Mouse (Mus musculus) lung, embryonic 16.5 days (tissue): ENCODE results near the gene Tbx2. TPM values are rescaled to one million over a fixed set of nuclear protein-coding genes. Genes with fewer than 3 reads are reported as not detected.

Source experiments
- ATAC-seq: fragments of 200-750 bp; cut with Nextera tagmentation; 2 replicates; pipeline ENCODE4 v1.8.0; 2017; ENCODE audit warnings: low read depth, mild to moderate bottlenecking, moderate library complexity
- H3K27ac ChIP-seq: fragments of 300-500 bp; sonication (generic); 2 replicates; pipeline ENCODE4 v1.5.1; 2014; ENCODE audit warnings: mild to moderate bottlenecking, control low read depth, low read length
- H3K27me3 ChIP-seq: fragments of 300-500 bp; sonication (generic); 2 replicates; pipeline ENCODE4 v1.6.1; 2014; ENCODE audit warnings: low read depth, low read length, mixed read lengths; ENCODE audit not compliant: control insufficient read depth, insufficient read depth
- H3K36me3 ChIP-seq: fragments of 300-500 bp; sonication (generic); 2 replicates; pipeline ENCODE4 v1.6.1; 2014; ENCODE audit warnings: low read length; ENCODE audit not compliant: control insufficient read depth, insufficient read depth
- H3K4me1 ChIP-seq: fragments of 300-500 bp; sonication (generic); replicated peaks from 2 replicates; pipeline ENCODE4 v1.6.1; 2014; ENCODE audit warnings: low read length, mixed read lengths; ENCODE audit not compliant: control insufficient read depth, insufficient read depth
- H3K4me2 ChIP-seq: fragments of 300-500 bp; sonication (generic); 2 replicates; pipeline ENCODE4 v1.6.1; 2014; ENCODE audit warnings: low read depth, low read length, control low read depth
- H3K4me3 ChIP-seq: fragments of 300-500 bp; sonication (generic); 2 replicates; pipeline ENCODE4 v1.5.1; 2014; ENCODE audit warnings: mild to moderate bottlenecking, low read length, control low read depth
- H3K9ac ChIP-seq: fragments of 300-500 bp; sonication (generic); 2 replicates; pipeline ENCODE4 v1.6.1; 2014; ENCODE audit warnings: low read length, control low read depth
- H3K9me3 ChIP-seq: fragments of 300-500 bp; sonication (generic); 2 replicates; pipeline ENCODE4 v1.6.1; 2016; ENCODE audit warnings: low read length; ENCODE audit not compliant: control insufficient read depth
- whole genome bisulfite sequencing: fragments of 180-500 bp; shearing (Covaris S2); extraction: QIAGEN DNeasy Blood & Tissue Kit; methylation state at CpG from one replicate; pipeline ENCODE4 v1.1.7; 2014; 5-methylcytosine and 5-hydroxymethylcytosine counted together
- polyA plus RNA-seq: library from polyadenylated mRNA; unstranded; fragments of >200 nt; fragmentation: Nextera tagmentation; extraction: Ambion mirVana; gene quantifications from 2 replicates; pipeline ENCODE4 v1.2.1, GENCODE M21; 2015

Tbx2 gene
- polyA plus RNA-seq, 1 experiment from 2014 or later: 25.1 TPM

GRCm38 (mm10) chr11:85820959-85821358, 11.4 kb upstream of the Tbx2 start:
- no peak overlapping the region for H3K9ac ChIP-seq
- H3K9me3 ChIP-seq: no peaks in the 10 kb centered on the region
- H3K4me1 ChIP-seq: peaks cover 22% of the 10 kb centered on the region
- H3K27me3 ChIP-seq: no peaks in the 10 kb centered on the region
- no peak overlapping the region for H3K27ac ChIP-seq
- H3K36me3 ChIP-seq: no peaks in the 10 kb centered on the region
- no peak overlapping the region for H3K4me2 ChIP-seq
- 86% methylated on average over 3 of the region's 3 CpGs for WGBS
- no peak for ATAC-seq
- no peak overlapping the region for H3K4me3 ChIP-seq

GRCm38 (mm10) chr11:85821659-85822058, 10.7 kb upstream of the Tbx2 start:
- no peaks in the 10 kb centered on the region for H3K27me3 ChIP-seq
- WGBS: 67% methylated on average over 9 of the region's 9 CpGs

GRCm38 (mm10) chr11:85823181-85823580, 9.2 kb upstream of the Tbx2 start:
- Histone ChIP-seq H3K27me3 (peaks cover 3% of the 10 kb centered on the region; the same call in 1 of the 2 replicates), H3K9me3 (no peaks in the 10 kb centered on the region), H3K9ac (0 out of 2 replicates have a peak overlapping the region, but pooled peaks have one; percentile 17), H3K4me1 (peaks cover 35% of the 10 kb centered on the region), H3K4me3 (no peak overlapping the region), H3K27ac (0 out of 2 replicates have a peak overlapping the region, but pooled peaks have one; percentile 15), H3K36me3 (no peaks in the 10 kb centered on the region), H3K4me2 (no peak overlapping the region)
- WGBS: 8% methylated on average over 6 of the region's 6 CpGs
- ATAC-seq: peak; percentile 65

More at GRCm38 (mm10) chr11:85821659-85822058, 10.7 kb upstream of the Tbx2 start:
- no peak overlapping the region for H3K9ac ChIP-seq
- H3K27ac ChIP-seq: 0 out of 2 replicates have a peak overlapping the region, but pooled peaks have one; percentile 16
- no peaks in the 10 kb centered on the region for H3K9me3 ChIP-seq
- ATAC-seq: no peak
- H3K4me2 ChIP-seq: no peak overlapping the region
- no peaks in the 10 kb centered on the region for H3K36me3 ChIP-seq
- peaks cover 25% of the 10 kb centered on the region for H3K4me1 ChIP-seq
- no peak overlapping the region for H3K4me3 ChIP-seq

GRCm38 (mm10) chr11:85823794-85824193, 8.6 kb upstream of the Tbx2 start:
- no peak overlapping the region for H3K4me2 ChIP-seq
- peaks cover 38% of the 10 kb centered on the region for H3K4me1 ChIP-seq
- H3K27me3 ChIP-seq: peaks cover 6% of the 10 kb centered on the region; the same call in 1 of the 2 replicates
- no peaks in the 10 kb centered on the region for H3K36me3 ChIP-seq
- H3K9ac ChIP-seq: no peak overlapping the region
- ATAC-seq: no peak
- no peak overlapping the region for H3K27ac ChIP-seq
- WGBS: 87% methylated on average over 4 of the region's 4 CpGs
- no peaks in the 10 kb centered on the region for H3K9me3 ChIP-seq
- no peak overlapping the region for H3K4me3 ChIP-seq

GRCm38 (mm10) chr11:85825031-85825430, 7.3 kb upstream of the Tbx2 start:
- Histone ChIP-seq H3K4me2 (no peak overlapping the region), H3K36me3 (no peaks in the 10 kb centered on the region), H3K9me3 (no peaks in the 10 kb centered on the region), H3K9ac (no peak overlapping the region), H3K4me1 (peaks cover 44% of the 10 kb centered on the region), H3K27me3 (peaks cover 6% of the 10 kb centered on the region; the same call in 1 of the 2 replicates), H3K27ac (no peak overlapping the region), H3K4me3 (no peak overlapping the region)
- WGBS: 78% methylated on average over 10 of the region's 10 CpGs
- ATAC-seq: no peak

- no peak overlapping the region for H3K9ac ChIP-seq
- 46% methylated on average over 7 of the region's 7 CpGs for WGBS
- H3K4me3 ChIP-seq: no peak overlapping the region
- H3K9me3 ChIP-seq: no peaks in the 10 kb centered on the region
- no peaks in the 10 kb centered on the region for H3K36me3 ChIP-seq
- ATAC-seq: no peak
- no peak overlapping the region for H3K27ac ChIP-seq
- H3K4me1 ChIP-seq: peaks cover 46% of the 10 kb centered on the region
- peaks cover 12% of the 10 kb centered on the region; the same call in 1 of the 2 replicates for H3K27me3 ChIP-seq
- H3K4me2 ChIP-seq: no peak overlapping the region
These were observed 6.5 kb upstream of the Tbx2 start for GRCm38 (mm10) chr11:85825823-85826222.

- Histone ChIP-seq H3K4me3 (no peak overlapping the region), H3K4me2 (no peak overlapping the region), H3K4me1 (peaks cover 43% of the 10 kb centered on the region), H3K27ac (peak overlapping the region; percentile 48), H3K9me3 (no peaks in the 10 kb centered on the region), H3K27me3 (peaks cover 17% of the 10 kb centered on the region), H3K9ac (0 out of 2 replicates have a peak overlapping the region, but pooled peaks have one; percentile 24), H3K36me3 (no peaks in the 10 kb centered on the region)
- 14% methylated on average over 9 of the region's 9 CpGs for WGBS
- no peak for ATAC-seq
These were observed 5.0 kb upstream of the Tbx2 start for GRCm38 (mm10) chr11:85827342-85827741.

- peak overlapping the region; percentile 73 for H3K4me3 ChIP-seq
- WGBS: 20% methylated on average over 38 of the region's 38 CpGs
- H3K4me1 ChIP-seq: peaks cover 37% of the 10 kb centered on the region
- ATAC-seq: no peak
- peak overlapping the region; percentile 70 for H3K9ac ChIP-seq
- H3K4me2 ChIP-seq: peak overlapping the region; percentile 89
- H3K9me3 ChIP-seq: no peaks in the 10 kb centered on the region
- H3K36me3 ChIP-seq: no peaks in the 10 kb centered on the region
- H3K27me3 ChIP-seq: peaks cover 19% of the 10 kb centered on the region
- H3K27ac ChIP-seq: peak overlapping the region; percentile 98
These were observed 3.4 kb upstream of the Tbx2 start for GRCm38 (mm10) chr11:85828691-85829519.

- Histone ChIP-seq H3K9ac (peak overlapping the region; percentile 70), H3K36me3 (no peaks in the 10 kb centered on the region), H3K27me3 (peaks cover 27% of the 10 kb centered on the region), H3K27ac (peak overlapping the region; percentile 98), H3K4me3 (peak overlapping the region; percentile 73), H3K4me1 (peaks cover 37% of the 10 kb centered on the region), H3K4me2 (peak overlapping the region; percentile 89), H3K9me3 (no peaks in the 10 kb centered on the region)
- WGBS: 2% methylated on average over 60 of the region's 61 CpGs
- peak; percentile 45 for ATAC-seq
These were observed 2.6 kb upstream of the Tbx2 start for GRCm38 (mm10) chr11:85829520-85830440.
